Comparison of ENCODE assay signal across 8 mouse cellular contexts in genomic region chr1:133209901-133210516, GRCm38 (mm10). TPM values are rescaled to one million over a fixed set of nuclear protein-coding genes. Genes with fewer than 3 reads are reported as not detected.
DNase-seq lines count a peak whose midpoint lies in the region; ATAC-seq lines count a peak whose summit lies in the region.

No protein-coding gene starts in this region.

- no peaks in the 10 kb centered on the region for H3K9me3 ChIP-seq in embryonic facial prominence, embryonic 12.5 days
- no peaks in the 10 kb centered on the region for H3K9me3 ChIP-seq in hindbrain, embryonic 16.5 days (ENCODE audit: control insufficient read depth, low read length)
- no peaks in the 10 kb centered on the region for H3K9me3 ChIP-seq in midbrain, embryonic 15.5 days

- DNase-seq in frontal cortex, postnatal 10 days (ENCODE audit: low spot score in 2 of 2) = no peak
- DNase-seq in ES-CJ7 (ENCODE audit: low read depth, low spot score) = peak; percentile 27
- no peak for DNase-seq in natural killer cell, adult 2 months (ENCODE audit: low spot score in 2 of 2)
- no peak for DNase-seq in lung, postnatal 14 days

- 0 out of 2 replicates have a peak overlapping the region, but pooled peaks have one; percentile 11 for H3K9ac ChIP-seq in embryonic facial prominence, embryonic 12.5 days
- H3K9ac ChIP-seq in hindbrain, embryonic 16.5 days (ENCODE audit: low read depth, low read length) = peak overlapping the region; percentile 35; the same call in 1 of the 2 replicates
- no peak overlapping the region for H3K9ac ChIP-seq in midbrain, embryonic 15.5 days

- ATAC-seq in frontal cortex, adult (ENCODE audit: low TSS enrichment) = peak; percentile 92
- ATAC-seq in embryonic facial prominence, embryonic 12.5 days (ENCODE audit: insufficient number of reproducible peaks, insufficient read depth, low FRiP score, low TSS enrichment) = peak; percentile 45; the same call in 1 of the 2 replicates
- ATAC-seq in hindbrain, embryonic 16.5 days = peak; percentile 32; the same call in 1 of the 2 replicates
- ATAC-seq in midbrain, embryonic 15.5 days (replicated peaks) = peak; percentile 51; the same call in 1 of the 2 replicates

- 36% methylated on average over 17 of the region's 17 CpGs for WGBS in embryonic facial prominence, embryonic 12.5 days
- WGBS in hindbrain, embryonic 16.5 days = 18% methylated on average over 17 of the region's 17 CpGs
- 21% methylated on average over 17 of the region's 17 CpGs for WGBS in midbrain, embryonic 15.5 days

- 0 out of 2 replicates have a peak overlapping the region, but pooled peaks have one; percentile 7 for H3K4me2 ChIP-seq in embryonic facial prominence, embryonic 12.5 days (replicated peaks)
- peak overlapping the region; percentile 22; the same call in 1 of the 2 replicates for H3K4me2 ChIP-seq in hindbrain, embryonic 16.5 days (ENCODE audit: low read length)
- H3K4me2 ChIP-seq in midbrain, embryonic 15.5 days = peak overlapping the region; percentile 5; the same call in 1 of the 2 replicates

- no peaks in the 10 kb centered on the region for H3K27me3 ChIP-seq in embryonic facial prominence, embryonic 12.5 days
- H3K27me3 ChIP-seq in hindbrain, embryonic 16.5 days (replicated peaks; ENCODE audit: control insufficient read depth, insufficient read depth, low read length) = no peaks in the 10 kb centered on the region
- no peaks in the 10 kb centered on the region for H3K27me3 ChIP-seq in midbrain, embryonic 15.5 days (replicated peaks)

- no peak overlapping the region for H3K4me3 ChIP-seq in embryonic facial prominence, embryonic 12.5 days
- H3K4me3 ChIP-seq in hindbrain, embryonic 16.5 days (ENCODE audit: low read length) = no peak overlapping the region
- no peak overlapping the region for H3K4me3 ChIP-seq in midbrain, embryonic 15.5 days

- H3K4me1 ChIP-seq in embryonic facial prominence, embryonic 12.5 days = peaks cover 31% of the 10 kb centered on the region
- H3K4me1 ChIP-seq in hindbrain, embryonic 16.5 days (ENCODE audit: control insufficient read depth, insufficient read depth, low read depth, low read length) = peaks cover 29% of the 10 kb centered on the region
- peaks cover 48% of the 10 kb centered on the region for H3K4me1 ChIP-seq in midbrain, embryonic 15.5 days

- no peaks in the 10 kb centered on the region for H3K36me3 ChIP-seq in embryonic facial prominence, embryonic 12.5 days
- H3K36me3 ChIP-seq in hindbrain, embryonic 16.5 days (ENCODE audit: control insufficient read depth, insufficient read depth, low read length) = no peaks in the 10 kb centered on the region
- H3K36me3 ChIP-seq in midbrain, embryonic 15.5 days (replicated peaks) = no peaks in the 10 kb centered on the region

- H3K27ac ChIP-seq in embryonic facial prominence, embryonic 12.5 days = peak overlapping the region; percentile 31; the same call in 1 of the 2 replicates
- peak overlapping the region; percentile 71 for H3K27ac ChIP-seq in hindbrain, embryonic 16.5 days (ENCODE audit: low read depth, low read length)
- H3K27ac ChIP-seq in midbrain, embryonic 15.5 days = peak overlapping the region; percentile 31

RNA-seq across cellular contexts. Expression of gene Plekha6, which starts 46.0 kb away (rescaled TPM):
- polyA plus RNA-seq in embryonic facial prominence, embryonic 12.5 days (2016; fragmentation: Nextera tagmentation; extraction: Ambion mirVana) = 4.6 and 5.2 TPM in 2 replicates
- polyA plus RNA-seq in hindbrain, embryonic 16.5 days (2015; fragmentation: Nextera tagmentation; extraction: Ambion mirVana) = 15.0 TPM in 2 replicates
- 21.4 and 23.4 TPM in 2 replicates for polyA plus RNA-seq in midbrain, embryonic 15.5 days (2015; fragmentation: Nextera tagmentation; extraction: Ambion mirVana)

Comparison
In these comparisons a context has a peak if more than half of its experiments do, and no peak if none do; other contexts are left out.
1. ATAC-seq: peak in every context shown above with its lines; median percentile 92 in frontal cortex, adult; 51 in midbrain, embryonic 15.5 days; 45 in embryonic facial prominence, embryonic 12.5 days; 32 in hindbrain, embryonic 16.5 days.